Mouse (Mus musculus) cortical plate, adult 2 months (tissue): ENCODE measurements at regions not wholly inside any gene's neighbourhood (a gene's known extent, or its start where the extent isn't known, plus 50 kb on each side); places are given as distances from the start of the nearest gene placed in this dataset.

Experiments used
- CTCF ChIP-seq: fragments of 200-500 bp; IDR thresholded peaks from 2 replicates; pipeline ENCODE4 v1.5.1; 2011; ENCODE audit warnings: mild to moderate bottlenecking, control low read depth, low read length; ENCODE audit not compliant: insufficient read depth; ENCODE audit errors: extremely low read depth
- POLR2A ChIP-seq: fragments of 200-500 bp; IDR thresholded peaks from 2 replicates; pipeline ENCODE4 v1.6.1; 2011; ENCODE audit warnings: mild to moderate bottlenecking, low read length, control low read depth; ENCODE audit not compliant: insufficient read depth; ENCODE audit errors: extremely low read depth

GRCm38 (mm10) chr8:102538068-102538467, 247.4 kb downstream of the Cdh11 start:
- TF ChIP-seq POLR2A (no peak), CTCF (no peak)
